Mouse (Mus musculus): ENCODE results near the gene Rdh5.

- TF ChIP-seq POLR2A (IDR thresholded peaks at IDR 0.05; ENCODE audit: low read depth, low read length) (no peak), CTCF (IDR thresholded peaks at IDR 0.05; ENCODE audit: extremely low read depth, insufficient read depth, insufficient read length, insufficient replicate concordance) (no peak)
Observed at GRCm38 (mm10) chr10:128919203-128919631, 3.5 kb downstream of the Rdh5 start.

Data from spleen, adult 2 months (tissue).